Mouse (Mus musculus): ENCODE data around the gene Itfg2.
"Not testable (repeated sequence)": the region's sequence is repeated elsewhere in the genome, so short reads cannot be mapped to it uniquely, and the experiment has no call there.

Itfg2 gene

DNA sequence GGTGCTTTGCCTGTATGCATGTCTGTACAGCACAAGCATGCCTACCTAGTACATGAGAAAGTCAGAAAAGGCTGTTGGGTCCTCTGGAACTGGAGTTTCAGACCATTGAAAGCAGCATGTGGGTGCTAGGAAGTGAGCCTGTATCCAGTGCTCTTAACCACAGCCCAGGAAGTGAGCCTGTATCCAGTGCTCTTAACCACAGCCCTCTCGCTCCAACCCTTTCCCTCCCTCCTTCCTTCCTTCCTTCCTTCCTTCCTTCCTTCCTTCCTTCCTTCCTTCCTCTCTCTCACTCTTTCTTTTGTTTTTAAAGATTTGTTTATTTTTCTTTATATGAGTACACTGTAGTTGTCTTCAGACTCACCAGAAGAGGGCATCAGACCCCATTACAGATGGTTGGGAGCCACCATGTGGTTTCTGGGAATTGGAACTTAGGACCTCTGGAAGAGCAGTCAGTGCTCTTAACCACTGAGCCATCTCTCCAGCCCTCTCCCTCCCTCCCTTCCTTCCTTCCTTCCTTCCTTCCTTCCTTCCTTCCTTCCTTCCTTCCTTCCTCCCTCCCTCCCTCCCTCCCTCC lies 44.0 kb downstream of the Itfg2 start:
- DNase-seq = not testable (repeated sequence)

DNA sequence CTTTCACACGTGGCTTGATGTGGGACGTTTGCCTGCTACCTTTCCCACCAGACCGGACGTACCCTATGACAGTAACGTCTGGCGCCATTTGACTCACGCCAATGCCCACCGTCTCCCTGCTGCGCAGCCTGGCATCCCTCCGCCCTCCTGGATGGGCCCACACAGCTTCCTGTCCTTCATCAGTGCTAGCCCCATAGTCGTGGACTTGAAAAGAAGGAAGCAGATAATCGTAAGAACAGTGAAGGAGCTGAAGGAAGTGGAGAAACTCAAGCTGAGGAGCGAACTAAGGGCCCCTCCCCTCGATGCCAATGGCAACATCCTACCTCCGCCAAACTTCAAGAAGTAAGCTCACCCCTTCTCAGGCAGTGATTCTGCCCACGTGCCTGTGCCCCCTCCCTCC lies 45.1 kb downstream of the Itfg2 start:
- DNase-seq = no peak

DNA sequence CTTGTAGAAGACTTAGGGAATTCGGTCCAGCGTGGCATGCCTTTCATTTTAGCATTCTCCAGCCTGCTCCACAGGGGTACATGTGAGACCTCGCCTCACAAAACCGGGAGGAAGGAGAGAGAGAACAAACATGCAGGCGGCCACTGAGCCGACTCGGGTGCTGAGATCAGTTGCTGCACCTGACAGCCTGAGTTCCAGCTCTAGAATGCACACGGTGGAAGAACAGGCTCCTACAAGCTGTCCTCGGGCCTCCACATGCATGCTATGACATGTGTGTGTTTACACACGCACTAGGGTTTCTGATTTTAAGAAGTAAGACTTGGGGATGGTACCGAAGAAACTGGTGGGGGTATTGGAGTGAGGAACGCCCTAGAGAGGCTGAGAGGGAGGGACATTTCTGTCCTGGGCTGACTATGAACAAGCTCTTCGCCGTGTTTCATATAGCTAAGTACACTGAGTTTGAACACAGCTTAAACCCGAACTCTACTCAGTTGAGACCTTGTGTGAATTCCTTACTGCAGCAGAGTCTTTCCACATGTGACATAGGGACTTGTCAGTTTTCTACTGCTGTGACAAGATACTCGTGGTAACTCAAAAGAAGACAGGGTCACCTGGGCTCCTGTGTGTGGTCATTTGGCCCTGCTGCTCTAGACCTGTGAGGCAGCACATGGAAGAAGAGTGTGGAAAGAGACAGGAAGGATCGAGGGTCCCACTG lies 48.2 kb downstream of the Itfg2 start:
- DNase-seq = no peak

DNA sequence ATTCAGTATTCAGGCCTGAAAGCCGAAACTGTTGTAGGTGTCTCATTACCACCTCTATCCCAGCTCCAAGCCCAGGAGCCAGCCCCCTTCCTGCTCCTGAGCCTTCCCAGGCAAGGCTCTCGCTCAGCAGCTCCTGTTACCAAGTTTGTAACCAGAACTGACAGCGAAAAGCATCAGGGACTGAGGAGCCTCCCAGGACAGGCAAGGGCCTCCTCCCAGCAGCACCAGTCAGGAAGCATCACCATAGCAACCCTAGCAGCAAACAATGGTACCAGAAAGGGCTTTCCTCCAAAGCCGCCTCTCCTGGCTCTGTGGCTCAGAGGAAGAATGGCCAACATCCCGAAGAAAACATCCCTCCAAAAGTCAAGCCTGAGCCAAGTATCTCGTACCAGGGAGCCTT lies 49.5 kb downstream of the Itfg2 start, which contains the start of the genes Tex52 and Gm44596:
TSS of gene Tex52 (plus strand) at position 265 of the 400 bp plus-strand sequence.
TSS of gene Gm44596 (plus strand) at position 312 of the 400 bp plus-strand sequence.
- DNase-seq = peak; percentile 71

DNA sequence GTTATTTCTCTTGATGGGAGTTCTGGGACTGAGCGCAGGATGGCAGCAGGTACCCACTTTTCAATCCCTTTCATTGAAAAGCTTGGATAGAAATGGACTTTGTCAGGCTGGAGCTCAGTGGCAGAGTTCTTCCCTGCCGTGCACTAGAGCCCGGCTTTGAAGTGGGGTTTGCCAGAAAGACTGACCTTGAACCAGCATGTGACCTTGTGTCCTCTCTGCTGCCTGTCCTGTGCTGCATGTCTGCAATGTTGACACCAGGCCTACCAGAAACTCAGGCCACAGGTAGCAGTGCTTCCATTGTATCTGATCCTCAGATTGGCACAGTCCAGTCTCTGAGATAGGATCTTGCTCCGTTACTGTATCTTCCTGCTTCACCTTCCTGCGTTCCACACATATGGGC lies 54.7 kb downstream of the Itfg2 start:
- DNase-seq = no peak

DNA sequence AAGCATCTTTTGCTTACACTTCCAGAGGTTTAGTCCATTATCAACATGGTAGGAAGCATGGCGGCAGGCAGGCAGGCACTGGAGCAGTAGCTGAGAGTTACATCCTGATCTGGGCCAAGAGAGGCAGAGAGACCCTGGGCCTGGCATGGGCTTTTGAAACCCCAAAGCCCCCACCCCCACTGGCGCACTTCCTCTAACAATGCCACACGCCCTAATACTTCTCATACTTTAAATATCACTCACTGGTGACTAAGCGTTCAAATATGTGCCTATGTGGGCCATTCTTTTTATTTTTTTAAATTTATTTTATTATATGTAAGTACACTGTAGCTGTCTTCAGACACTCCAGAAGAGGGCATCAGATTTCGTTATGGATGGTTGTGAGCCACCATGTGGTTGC lies 58.3 kb downstream of the Itfg2 start:
- no peak for DNase-seq

DNA sequence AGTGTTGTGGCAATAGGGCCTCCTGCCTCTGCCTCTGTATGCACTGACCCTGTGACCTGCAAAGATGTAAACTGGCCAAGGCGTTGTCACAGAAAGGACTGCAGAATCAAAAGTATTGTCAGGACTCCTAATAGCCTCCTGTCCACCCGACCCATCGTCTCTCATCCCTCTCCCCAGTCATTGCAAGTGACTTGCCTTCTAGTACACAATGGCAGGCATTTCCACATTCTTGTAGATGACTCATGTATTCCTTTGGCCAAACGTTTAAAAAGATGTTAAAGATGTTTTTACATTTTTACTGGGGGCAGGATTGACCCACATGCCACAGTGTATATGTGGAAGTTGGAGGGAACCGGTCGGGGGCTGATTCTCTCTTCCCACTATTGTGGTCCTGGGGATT lies 60.0 kb downstream of the Itfg2 start:
- DNase-seq = no peak

DNA sequence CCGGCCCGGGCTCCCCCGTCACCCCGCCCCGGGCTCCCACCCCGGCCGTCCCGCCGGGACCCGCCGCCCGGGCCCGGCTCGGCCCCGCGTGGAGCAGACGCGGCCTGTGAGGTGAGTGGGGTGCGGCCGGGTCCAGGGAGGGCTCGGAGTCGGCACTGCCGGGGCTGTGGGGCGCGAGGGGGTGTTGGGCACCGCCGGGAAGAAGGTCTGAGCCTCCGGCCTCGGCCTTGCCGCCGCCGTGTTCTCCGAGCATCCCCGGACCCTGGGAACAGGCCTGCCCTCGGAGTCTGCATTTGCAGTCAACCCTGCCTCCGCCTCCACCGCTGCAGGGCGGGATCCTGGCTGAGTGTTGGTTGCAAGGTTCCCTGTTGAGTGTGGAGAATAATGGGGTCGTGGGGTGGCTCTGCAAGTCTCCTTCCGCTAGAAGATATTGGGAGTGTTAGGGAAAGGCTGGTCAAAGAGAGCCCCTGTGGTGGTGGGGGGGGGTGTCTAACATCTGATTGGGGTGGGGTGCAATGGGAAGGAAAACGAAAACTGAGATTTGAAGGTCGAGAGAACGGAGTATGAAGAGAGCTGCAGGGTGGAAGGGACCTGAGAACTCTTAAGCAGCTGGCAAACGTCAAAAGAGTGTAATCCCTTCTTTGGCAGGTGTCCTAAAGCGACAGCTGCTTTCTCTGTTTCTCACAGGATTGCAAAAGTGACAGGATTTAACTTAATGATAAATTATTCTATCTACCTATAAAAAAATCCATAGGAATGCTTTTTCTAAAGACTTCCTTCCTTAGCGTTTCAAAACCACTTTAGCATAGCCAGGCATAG lies 61.5 kb downstream of the Itfg2 start:
- DNase-seq = no peak

DNA sequence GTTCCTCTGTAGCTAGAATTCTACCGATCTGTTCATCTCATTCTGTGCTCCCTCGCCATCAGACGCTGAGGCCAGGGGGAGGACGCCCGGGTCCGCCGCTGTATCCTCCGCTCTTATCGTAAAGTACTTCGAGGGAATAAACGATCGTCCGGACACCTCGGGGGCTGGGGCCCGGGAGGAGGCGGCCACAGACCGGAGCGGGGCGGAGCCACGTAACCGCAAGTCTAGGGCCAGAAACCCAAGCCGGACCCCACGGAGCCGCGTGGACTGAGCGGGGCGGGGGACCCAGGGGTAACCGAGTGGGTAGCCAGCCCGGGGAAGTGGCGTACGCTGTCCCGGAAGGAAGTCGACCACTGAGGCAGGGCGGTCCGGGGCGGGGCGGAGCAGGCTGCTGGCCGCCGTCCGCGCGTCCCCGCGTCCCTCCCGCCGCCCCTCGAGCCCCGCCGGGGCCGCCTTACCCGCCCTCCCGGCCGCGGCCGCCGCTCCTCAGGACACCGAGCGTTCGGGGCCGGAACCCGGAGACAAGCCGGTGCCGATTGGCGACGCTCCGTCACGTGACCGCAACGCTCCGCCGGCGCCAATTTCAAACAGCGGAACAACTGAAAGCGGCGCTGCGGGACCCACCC lies 62.2 kb downstream of the Itfg2 start, which contains the start of the genes Rhno1 and Foxm1:
TSS of gene Rhno1 (minus strand) at position 531 of the 626 bp plus-strand sequence.
TSS of gene Foxm1 (plus strand) at position 587 of the 626 bp plus-strand sequence.
- DNase-seq = peak; percentile 79

DNA sequence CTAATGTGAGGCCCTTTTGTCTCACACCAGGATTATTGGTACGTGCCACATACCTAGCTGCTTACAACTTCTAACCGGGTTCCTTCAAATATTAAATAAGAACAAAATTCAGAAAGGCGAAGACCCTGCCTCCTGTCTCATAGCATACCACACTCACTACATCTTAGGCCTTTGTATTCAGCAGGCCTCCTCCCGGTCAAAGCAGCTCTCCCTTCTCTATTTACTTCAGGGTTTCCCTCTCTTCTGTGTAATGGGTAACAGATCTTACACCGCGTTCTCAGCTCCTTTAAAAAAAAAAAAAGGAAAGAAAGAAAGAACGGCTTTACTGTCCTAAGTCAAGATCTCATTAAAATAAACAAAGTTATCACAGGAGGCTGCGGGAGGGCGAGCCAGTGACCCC lies 62.8 kb downstream of the Itfg2 start:
- no peak for DNase-seq
